Mouse (Mus musculus): Measurements from ENCODE around the gene Wnt9b.

Gene Wnt9b

DNA sequence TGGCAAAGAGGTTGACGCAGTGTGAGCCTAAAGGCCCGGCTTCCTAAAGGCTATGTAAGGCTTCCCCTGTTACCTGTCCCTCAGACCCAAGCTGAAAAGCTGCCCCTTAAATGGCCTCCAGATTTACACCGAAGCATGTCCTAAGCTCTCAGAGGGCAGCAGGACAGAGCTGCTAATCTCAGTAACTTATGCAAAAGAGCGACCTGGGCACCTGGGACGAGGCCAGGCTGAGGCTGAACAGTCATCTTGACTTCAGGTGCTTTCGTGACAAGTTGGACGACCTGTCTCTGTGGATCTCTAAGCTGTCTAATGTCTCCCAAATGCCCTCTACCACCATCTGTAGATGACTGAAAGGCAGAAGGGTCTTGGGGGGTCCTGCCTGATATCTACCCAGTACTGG, 17.3 kb downstream of the Wnt9b start:
- no peak for DNase-seq (ENCODE audit: low spot score in 2 of 2)

DNA sequence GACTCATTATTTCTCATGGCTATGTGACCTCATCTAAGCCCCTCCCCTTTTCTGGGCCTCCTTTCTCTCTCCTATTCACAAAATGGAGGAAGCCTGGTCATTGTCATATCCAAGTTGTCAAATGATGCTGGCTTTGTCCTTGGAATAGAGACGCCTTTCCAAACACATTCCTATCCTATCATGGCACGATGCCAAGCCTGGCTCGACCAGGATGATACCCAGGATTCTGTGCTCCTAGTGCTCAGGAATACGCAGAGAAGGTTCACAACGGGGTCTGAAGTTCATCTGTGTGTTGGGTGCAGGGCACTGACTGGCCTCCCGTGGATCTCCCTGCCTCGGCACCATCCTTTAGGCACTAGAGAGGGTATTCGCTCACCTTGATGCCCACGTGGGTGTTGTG, 18.0 kb downstream of the Wnt9b start:
- DNase-seq (ENCODE audit: low spot score in 2 of 2) = no peak

DNA sequence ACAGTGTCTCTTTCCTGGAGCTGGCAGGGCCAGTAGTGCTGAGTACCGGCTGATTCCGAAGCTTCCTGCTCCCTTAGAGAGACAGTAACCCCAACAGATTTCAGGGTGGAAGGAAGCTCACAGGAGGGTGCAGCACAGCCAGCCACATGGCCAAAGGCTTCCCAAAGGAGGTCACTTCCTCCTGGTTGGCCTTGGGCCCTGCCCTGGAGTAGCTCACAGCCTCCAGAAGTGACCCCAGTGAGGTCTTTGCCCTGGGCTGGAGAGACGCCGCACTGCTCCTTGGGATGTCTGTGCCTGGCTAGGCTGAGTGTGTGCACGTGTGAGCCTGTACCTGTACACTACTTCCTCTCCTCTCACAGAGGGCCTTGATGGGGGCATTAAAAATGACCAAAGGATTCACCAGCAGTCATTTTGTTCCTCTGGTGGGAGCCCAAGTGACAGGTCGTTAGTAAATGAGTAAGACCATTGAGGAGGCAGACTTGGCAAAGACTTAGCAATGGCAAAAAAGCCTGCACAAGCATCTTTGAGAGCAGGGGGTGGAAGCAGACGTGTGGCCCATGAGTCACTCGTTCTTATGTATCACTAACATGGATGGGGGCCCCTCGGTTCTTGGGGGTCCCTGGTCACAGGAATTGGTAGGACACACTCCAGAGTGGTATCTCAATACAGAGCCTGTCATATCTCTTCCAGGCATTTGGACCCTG, 20.2 kb downstream of the Wnt9b start:
- no peak for DNase-seq (ENCODE audit: low spot score in 2 of 2)

DNA sequence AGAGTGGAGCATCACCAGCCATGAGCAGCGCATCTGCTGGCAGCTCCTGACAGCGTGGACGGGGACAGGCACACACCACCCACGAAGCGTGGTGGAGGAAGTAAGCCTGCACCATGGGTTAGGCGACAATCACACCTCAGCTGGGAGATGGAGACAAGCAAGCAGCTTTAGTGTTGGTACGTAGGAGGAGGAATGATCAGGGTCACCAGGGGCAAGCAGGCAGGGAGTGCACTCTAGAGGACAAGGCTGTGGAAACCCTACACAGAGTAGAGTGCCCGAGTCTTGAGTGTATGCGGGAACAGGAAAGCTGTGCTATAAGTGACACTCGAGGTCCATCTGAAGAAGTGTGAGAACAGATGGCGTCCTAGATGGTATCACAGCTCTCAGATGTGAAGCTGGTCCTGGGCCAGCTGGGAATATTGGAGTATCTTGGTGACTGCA, 25.3 kb downstream of the Wnt9b start:
- DNase-seq (ENCODE audit: low spot score in 2 of 2) = no peak

DNA sequence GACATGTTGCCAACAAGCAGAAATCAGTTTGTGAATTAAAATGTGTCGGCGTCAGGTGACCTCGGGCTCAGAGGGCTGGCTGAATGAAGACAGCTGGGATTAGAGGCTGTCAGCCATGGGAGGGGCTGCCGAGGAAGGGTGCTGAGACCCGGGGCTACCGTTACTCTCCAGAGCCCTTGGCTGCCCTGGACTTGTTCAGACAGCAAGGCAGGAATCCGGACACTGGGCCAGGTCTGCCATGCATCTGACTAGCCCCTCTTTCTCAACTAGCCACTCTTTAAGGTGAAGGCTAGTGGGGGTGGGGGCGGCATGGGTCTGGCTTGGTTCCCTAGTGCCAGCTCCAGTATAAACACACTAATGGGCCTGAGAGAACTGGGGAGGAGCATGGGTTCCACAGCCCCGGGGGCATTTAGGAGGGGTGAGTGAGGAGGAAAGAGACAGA, 27.6 kb downstream of the Wnt9b start:
- no peak for DNase-seq (ENCODE audit: low spot score in 2 of 2)

DNA sequence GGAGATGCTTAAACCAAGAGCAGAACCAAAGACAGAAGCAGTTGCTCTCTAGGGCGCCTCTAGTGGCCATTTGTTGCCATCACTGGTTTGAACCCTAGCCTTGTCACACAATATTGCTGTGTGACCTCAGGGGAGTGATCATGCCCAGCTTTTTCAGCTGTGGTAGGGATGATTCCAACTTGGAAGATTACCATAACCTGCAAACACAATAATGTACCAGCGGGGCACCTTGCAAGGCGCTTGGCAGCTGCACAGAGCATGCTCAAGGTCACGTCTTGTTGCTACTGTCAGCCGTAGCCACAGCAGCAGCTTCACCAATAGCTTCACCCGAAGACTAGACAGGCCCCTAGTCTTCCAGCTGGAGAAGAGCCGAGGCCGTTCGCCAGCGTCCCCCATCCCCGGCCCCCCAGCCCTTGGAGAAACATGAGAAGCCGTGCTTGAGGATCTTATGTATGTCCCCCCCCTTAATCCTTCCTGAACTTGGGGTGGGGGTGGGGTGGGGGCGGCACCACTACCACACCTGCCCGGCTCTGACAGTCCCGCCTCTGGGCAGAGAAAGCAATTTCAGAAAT, 28.1 kb downstream of the Wnt9b start:
- no peak for DNase-seq (ENCODE audit: low spot score in 2 of 2)

DNA sequence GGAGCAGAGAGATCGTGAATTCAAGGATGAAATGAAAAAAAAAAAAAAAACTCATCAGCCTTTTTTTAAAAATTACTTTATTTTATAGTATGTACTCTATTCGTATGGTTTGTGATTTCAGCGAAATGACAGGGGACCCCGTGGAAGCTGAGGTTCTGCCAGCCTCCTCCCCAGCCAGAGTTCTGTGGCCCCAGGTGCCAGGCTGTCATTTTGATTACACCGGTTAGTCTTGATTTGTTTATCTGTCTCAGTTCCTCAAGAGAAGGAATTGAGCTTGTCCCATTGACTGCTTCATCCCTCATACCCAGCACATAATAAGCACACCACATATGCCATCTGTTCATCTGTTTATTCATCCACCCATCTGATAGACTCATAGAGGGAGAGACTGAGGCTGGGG, 30.2 kb downstream of the Wnt9b start:
- no peak for DNase-seq (ENCODE audit: low spot score in 2 of 2)

DNA sequence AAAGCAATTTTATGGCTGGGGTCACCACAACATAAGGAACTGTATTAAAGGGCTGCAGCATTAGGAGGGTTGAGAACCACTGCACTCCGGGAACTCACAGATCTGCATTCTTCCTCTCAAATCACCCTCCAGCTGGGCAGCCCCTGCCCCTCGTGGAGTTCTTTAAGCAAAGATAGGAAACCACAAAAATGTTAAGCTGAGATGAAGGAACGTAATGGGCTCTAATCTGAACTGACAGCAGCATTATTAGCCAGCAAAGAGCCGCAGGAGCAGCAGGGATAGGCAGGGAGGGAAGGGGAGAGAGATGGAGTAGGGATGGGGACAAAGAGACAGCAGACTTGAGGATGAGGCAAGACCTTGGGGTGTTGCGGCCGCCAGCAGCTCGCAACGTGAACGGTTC, 32.6 kb downstream of the Wnt9b start:
- no peak for DNase-seq (ENCODE audit: low spot score in 2 of 2)

DNA sequence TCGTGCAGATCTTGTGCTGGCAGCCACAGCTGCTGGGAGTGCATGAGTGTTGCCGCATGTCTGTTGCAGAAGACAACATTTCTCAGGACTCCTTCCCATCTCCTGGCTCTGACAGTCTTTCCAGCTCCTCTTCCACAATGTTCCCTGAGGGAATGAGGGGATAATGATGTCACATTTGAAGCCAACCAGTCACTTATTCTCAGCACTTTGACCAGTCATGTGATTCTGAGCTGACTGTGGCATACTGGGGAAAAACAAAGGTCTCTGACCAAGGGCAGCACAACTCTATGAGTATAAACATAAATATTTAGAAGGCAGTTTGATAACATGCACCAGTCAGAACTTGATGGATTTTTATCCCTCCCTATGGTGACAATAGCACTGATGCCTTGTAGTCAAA, 35.5 kb downstream of the Wnt9b start:
- no peak for DNase-seq (ENCODE audit: low spot score in 2 of 2)

DNA sequence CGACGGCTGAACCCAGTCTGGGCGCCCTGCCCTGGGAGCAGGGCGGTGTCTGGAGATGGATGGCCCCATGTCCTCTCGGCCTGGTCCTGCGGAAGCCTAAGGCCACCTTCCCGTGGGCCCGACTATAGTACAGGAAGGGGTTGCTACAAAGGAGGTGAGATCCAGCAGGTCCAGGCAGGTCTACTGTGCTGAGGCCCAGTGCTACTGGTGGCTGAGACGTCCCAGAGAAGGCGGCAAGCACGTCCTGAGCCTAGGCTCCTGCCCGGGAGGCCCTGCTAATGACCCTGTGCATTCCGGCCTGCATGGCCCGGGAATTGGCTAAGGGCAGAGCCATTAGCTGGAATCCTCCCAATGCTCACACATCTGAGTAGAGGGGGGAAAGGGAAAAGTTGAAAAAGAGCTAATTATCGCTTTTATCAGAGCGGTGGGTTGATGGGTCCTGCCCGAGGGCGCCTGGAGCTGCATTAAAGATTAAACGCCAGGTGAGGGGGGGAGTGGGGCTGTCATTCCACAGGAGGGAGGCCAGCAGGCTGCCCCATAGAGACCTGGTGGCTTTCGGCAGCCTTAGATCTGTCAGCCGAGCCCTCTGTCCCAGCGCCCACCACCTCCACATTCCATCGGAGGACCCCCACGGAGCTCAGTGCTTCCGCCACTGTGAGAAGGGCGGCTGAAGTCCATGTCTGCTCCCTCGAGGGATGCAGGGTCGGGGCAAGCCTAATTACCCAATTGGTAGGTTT, 37.6 kb downstream of the Wnt9b start:
- no peak for DNase-seq (ENCODE audit: low spot score in 2 of 2)

DNA sequence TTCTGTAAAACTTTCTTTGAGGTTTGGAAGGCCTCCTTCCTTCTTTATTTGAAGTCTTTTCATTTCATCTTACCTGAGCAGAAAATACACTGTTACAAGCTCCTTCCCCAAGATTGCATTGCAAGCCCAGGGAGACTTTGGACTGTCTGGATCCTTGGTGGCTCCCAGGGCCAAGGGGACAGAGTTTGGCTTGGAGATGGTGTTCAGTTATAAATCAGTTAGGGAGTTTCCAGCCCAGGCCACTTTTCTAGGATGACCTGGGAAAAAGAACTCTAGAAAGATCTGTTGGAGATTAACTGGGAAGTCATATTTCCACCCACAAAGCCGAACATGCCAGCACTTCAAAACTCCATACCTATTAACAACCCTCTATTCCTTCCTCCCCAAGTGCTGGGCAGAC, 39.6 kb downstream of the Wnt9b start:
- DNase-seq (ENCODE audit: low spot score in 2 of 2) = no peak

DNA sequence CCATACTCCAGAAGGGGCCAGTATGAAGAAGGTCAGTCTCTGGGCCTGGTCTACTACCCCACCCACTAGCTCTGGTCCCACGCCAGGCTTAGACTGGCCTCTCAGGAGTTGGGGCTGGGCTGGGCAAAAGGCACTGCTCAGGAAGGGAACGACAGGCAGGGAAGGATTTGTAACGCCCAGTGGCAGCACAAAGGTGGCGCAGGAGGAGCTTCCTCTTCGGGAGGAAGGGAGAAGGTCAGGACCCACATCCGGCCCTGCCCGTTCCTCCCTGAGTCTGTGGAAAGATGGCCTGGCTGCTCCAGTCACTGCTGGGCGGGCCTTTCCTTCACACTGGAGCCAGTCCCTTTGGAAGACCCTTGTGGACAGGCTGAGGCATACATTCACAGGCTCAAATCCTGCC, 42.6 kb downstream of the Wnt9b start:
- no peak for DNase-seq (ENCODE audit: low spot score in 2 of 2)

DNA sequence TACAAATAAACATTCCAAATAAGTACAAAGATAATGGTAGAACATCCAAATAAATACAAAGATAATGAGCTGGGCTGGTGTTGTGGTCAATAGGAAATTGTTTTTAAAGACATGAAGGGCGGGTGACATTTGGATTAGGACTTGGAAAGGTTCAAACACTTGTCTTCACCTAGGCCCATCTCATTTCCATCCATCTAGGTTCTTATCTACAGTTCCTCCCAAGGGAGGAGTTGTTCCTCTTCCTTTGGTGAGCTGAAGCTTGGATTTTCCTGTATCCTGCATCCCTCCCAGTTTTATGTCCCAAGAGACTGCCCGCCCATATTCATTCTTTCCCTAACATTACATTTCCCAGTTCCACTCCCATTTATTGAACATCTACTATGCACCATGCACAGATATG, 51.4 kb downstream of the Wnt9b start:
- no peak for DNase-seq (ENCODE audit: low spot score in 2 of 2)

DNA sequence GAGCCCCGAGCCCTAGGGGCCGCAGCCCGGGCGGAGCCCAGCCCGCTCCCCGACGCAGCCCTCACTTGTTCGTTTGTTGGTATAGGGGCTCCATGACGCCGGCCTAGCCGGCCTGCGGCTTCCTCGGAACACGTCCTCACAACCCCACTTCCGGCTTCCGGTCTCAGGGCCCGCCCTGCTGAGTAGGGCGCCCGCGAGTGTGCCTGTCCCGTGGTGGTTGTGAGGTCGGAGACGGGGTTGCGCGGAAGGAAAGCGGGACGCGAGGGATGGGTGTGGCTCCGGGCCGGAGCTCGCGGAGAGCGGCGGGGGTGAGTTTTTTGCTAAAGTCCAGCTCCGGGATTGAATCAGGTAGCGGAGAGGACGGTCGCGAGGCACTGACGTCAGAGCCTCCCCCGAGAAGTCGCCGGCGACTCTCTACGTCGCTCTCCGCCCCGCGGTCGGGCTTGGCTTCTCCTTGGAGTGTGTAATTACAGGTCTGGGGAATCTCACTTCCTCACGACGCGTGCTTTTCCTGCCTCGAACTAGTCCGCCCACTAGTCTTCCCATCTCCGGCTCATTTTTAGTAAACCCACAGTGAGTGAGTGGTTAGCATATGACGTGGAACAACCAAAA, 52.0 kb downstream of the Wnt9b start, which contains the start of gene Gosr2:
TSS of gene Gosr2 (minus strand) at position 334 of the 612 bp plus-strand sequence.
- DNase-seq (ENCODE audit: low spot score in 2 of 2) = peak; percentile 83 to 85

DNA sequence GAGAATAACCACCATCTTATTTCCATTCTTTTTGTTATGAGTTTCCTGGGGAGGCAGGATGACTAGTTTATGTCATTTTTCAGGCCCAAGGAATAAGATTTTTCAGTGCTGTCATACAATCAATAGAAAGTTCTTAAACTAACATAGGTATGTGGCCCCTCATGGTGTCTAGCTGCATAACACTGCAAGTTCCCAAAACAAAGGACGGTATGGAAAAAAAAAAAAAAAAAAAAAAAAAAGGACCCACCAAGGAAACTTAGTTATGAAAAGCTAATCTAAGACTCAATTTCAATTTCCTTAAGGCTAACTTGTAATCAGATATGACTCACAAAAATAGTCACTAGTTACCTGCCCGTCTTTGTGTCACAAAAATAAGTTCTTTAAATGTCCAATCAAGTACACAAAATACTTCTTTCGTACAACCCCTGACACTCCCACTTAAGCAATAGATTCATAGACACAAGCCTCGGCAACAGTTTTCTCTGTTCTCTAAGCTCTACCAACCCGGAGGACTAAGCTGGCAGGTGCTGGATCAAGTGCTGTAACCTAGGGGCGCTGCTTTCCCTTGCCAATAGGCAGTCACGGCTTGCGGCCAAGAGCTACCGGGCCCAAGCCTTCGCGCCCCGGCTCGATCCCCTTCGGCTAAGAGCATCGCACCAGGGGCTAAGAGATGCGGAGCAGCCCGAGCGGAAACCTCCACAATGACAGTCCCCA, 52.6 kb downstream of the Wnt9b start:
- DNase-seq (ENCODE audit: low spot score in 2 of 2) = no peak

DNA sequence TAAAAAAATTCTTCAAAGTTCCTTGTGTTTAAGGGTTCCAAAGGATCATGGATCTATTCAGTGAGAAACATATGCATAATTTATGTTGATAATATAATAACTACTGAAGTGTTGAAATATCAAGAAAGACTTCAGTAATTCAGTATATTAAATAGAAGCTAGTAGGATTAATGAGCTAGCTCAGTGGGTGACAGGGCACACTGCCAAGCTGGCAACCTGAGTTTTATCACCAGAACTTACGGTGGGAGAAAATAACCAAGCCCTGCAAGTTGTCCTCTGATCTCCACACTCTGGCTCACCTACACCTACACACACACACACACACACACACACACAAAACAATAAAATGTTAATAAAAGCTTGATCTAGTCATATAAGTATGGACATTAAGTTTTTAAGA, 56.4 kb downstream of the Wnt9b start:
- DNase-seq (ENCODE audit: low spot score in 2 of 2) = no peak

DNA sequence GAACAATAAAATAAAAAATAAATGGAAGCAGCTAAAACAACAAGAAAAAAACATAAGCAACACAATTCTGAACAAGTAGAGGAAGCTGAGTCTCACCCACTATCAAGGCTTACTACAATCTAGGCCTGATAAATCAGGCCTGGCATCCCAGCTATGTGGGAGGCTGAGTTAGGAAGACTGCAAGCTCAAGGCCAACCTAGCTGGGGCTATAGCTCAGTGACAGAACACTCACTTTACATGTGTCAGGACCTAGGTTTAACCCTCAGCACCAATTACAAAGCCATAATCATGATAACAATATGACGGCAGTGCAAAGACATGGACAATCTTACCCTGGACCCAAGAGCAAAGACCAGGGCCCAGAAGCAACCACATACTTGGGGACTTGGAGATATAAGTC, 58.6 kb downstream of the Wnt9b start:
- DNase-seq (ENCODE audit: low spot score in 2 of 2) = no peak

DNA sequence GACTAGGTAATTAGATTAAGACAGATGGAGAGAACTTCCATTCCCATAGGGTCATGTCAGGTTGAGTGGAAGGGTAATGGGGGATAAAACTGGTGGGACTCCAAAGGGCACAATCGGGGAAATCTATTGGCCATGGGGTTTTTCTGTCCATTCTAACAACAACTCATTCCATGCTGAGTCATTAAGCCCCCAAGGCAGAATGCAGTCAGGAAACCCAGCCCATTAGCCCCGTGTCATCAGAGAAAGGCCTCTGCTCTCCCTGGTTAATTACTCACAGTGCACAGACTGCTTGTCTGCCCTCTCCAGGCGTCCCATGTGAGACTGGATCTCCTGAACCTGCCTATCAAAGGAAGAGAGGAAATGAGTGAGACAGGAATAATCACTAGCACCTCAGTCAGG, 60.6 kb downstream of the Wnt9b start:
- no peak for DNase-seq (ENCODE audit: low spot score in 2 of 2)

DNA sequence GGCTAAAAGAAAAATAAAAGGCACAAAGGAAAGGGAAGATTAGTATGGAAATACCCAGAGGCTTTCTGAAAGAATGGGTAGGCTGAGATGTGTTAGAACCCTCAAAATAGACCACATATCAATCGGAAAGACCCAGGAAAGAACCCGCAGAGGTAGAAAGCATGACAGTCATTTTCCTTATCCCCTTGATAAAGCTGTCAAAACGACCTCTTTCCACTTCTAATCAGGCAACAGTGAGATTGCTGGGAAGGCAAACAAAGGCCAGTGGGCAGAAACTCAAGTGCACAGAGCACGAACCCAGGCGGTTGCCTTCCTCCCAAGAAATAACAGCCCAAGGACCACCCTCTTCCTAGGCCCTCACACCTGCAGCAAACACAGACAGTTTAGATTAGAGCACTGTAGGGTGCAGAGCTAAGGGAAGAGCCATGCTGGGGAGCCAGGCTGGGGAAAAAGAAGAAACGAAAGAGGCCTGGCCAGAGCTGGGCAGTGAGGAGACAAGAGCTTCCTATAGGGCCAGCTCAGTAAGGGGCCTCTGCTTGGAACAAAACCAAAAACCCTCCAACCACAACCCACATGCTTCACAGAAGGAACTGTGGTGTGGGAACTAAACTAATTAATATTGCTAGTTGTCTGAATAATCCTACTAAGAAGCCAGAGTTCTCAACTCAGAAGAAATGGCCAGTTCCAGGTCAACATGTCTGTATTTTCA, 61.2 kb downstream of the Wnt9b start:
- DNase-seq (ENCODE audit: low spot score in 2 of 2) = no peak

DNA sequence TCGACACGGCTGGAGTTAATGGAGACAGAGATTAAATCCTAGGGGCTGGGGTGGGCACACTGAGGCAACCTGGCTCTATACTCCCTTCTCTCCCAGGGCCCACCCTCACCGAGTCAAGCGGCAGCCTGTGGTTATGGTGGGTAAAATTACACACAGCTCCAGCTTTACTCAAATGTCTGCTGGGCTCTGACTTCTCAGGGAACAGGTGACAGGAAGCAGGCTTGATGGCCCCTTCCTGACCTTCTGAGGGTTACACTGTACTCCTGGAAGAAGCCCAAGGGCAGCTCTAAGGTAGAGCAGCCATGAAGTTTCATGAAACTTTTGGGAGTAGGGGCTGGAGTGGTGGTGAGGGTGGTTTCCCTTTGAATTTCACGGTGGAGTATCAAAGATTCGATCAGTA, 62.9 kb downstream of the Wnt9b start:
- DNase-seq (ENCODE audit: low spot score in 2 of 2) = no peak

DNA sequence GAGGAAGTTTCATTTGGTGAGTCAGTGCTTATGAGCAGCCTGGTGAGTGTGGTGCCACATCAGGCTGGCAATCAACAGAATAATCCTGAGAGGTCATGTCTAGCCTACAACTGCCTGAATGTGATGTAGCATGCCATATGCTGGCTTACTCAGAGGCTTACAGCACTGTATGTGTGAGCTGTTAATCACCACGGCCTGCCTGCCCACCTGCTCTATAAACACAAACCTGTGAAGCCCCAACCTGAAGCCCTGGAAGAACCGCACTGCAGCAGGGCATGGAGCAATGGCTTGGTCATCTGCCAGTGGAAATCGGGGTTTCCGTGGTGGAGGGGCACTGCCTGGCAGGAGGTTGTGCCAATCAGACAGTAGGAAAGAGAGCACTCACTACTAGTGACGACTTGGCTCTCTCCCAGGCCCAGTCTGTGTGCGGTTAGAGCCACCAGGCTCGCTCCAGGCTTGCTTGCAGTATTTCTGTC, 64.3 kb downstream of the Wnt9b start:
- peak in 1 of 2 experiments; percentile 44 for DNase-seq (ENCODE audit: low spot score in 2 of 2)

All from frontal cortex, postnatal 14 days (tissue).